Mouse (Mus musculus): Measurements from ENCODE around the gene Kcnj6.

- TF ChIP-seq CTCF (conservative IDR thresholded peaks at IDR 0.05; ENCODE audit: low read length) (no peak), POU5F1 (IDR thresholded peaks at IDR 0.05; ENCODE audit: borderline replicate concordance, low read length) (no peak)
Measured at GRCm38 (mm10) chr16:94837881-94838280, 159.6 kb downstream of the Kcnj6 start.

Data from E14TG2a.4 (cell line).